Mouse (Mus musculus) erythroblast, embryonic 14.5 days (primary cell): ENCODE data around the gene 1810049J17Rik. TPM values are rescaled to one million over a fixed set of nuclear protein-coding genes. Genes with fewer than 3 reads are reported as not detected.

Experiments used
- H3K27me3 ChIP-seq: 2 replicates; pipeline ENCODE4 v1.6.1; 2012; ENCODE audit warnings: inconsistent platforms; ENCODE audit not compliant: control insufficient read depth
- H3K36me3 ChIP-seq: 2 replicates; pipeline ENCODE4 v1.6.1; 2012; ENCODE audit warnings: mild to moderate bottlenecking, inconsistent platforms; ENCODE audit not compliant: control insufficient read depth
- H3K4me1 ChIP-seq: 2 replicates; pipeline ENCODE4 v1.6.1; 2012; ENCODE audit warnings: inconsistent platforms; ENCODE audit not compliant: control insufficient read depth
- H3K4me3 ChIP-seq: replicated peaks from 2 replicates; pipeline ENCODE3; 2012; ENCODE audit warnings: moderate library complexity, mild to moderate bottlenecking, inconsistent platforms
- H3K9me3 ChIP-seq: 2 replicates; pipeline ENCODE4 v1.6.1; 2012; ENCODE audit warnings: low read length, inconsistent platforms, mixed read lengths; ENCODE audit not compliant: control insufficient read depth
- GATA1 ChIP-seq: IDR thresholded peaks from 2 replicates; pipeline ENCODE4 v1.6.1; 2012; ENCODE audit warnings: low read length, inconsistent platforms, mixed read lengths
- TAL1 ChIP-seq: IDR thresholded peaks from 3 replicates; pipeline ENCODE4 v1.6.1; 2012; ENCODE audit warnings: low read length, inconsistent platforms, mixed read lengths
- polyA plus RNA-seq: library from polyadenylated mRNA; stranded (reverse); fragments of >175 nt; gene quantifications from 2 replicates; pipeline ENCODE4 v1.2.3, GENCODE M21; 2012

1810049J17Rik gene
- polyA plus RNA-seq, 1 experiment: not detected

- Histone ChIP-seq H3K4me1 (peaks cover 34% of the 10 kb centered on the region), H3K4me3 (no peak overlapping the region), H3K9me3 (no peaks in the 10 kb centered on the region), H3K36me3 (no peaks in the 10 kb centered on the region), H3K27me3 (peaks cover 11% of the 10 kb centered on the region)
- no peak for TF ChIP-seq GATA1
- TF ChIP-seq TAL1: no peak
Measured at GRCm38 (mm10) chr15:12318451-12318850, 3.2 kb downstream of the 1810049J17Rik start.

GRCm38 (mm10) chr15:12317290-12317689 is 4.4 kb downstream of the 1810049J17Rik start:
- TF ChIP-seq GATA1 (no peak), TAL1 (no peak)
- Histone ChIP-seq H3K27me3 (peaks cover 11% of the 10 kb centered on the region), H3K9me3 (no peaks in the 10 kb centered on the region), H3K4me1 (peaks cover 34% of the 10 kb centered on the region), H3K4me3 (no peak overlapping the region), H3K36me3 (no peaks in the 10 kb centered on the region)

GRCm38 (mm10) chr15:12315996-12316395 is 5.7 kb downstream of the 1810049J17Rik start:
- H3K4me1 ChIP-seq: peaks cover 39% of the 10 kb centered on the region
- H3K4me3 ChIP-seq: no peak overlapping the region
- H3K27me3 ChIP-seq: peaks cover 11% of the 10 kb centered on the region
- H3K36me3 ChIP-seq: no peaks in the 10 kb centered on the region
- no peak for TF ChIP-seq TAL1
- H3K9me3 ChIP-seq: no peaks in the 10 kb centered on the region

GRCm38 (mm10) chr15:12314584-12314983 is 7.1 kb downstream of the 1810049J17Rik start:
- H3K4me1 ChIP-seq: peaks cover 30% of the 10 kb centered on the region
- H3K27me3 ChIP-seq: peaks cover 6% of the 10 kb centered on the region
- no peak overlapping the region for H3K4me3 ChIP-seq
- TF ChIP-seq GATA1 (no peak), TAL1 (no peak)
- no peaks in the 10 kb centered on the region for H3K36me3 ChIP-seq
- no peaks in the 10 kb centered on the region for H3K9me3 ChIP-seq

DNA sequence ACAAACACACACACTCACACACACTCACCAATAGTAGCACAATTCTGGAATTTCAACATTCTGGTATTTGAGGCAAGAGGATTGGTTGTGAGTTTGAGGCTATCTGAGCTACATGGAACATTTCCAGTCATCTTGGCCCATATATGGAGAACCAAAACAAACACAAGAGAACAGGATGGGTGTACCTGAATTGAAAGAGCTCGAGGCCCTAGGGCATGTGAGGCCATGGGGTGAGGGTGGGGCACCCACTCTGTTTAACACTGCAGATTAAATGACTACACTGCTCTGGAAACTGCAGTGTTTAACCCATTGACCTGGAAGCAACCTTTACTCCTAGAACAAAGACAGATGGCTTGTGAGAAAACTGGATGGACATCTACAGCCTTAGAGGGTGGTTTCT is 8.4 kb downstream of the 1810049J17Rik start:
- peaks cover 32% of the 10 kb centered on the region for H3K4me1 ChIP-seq

DNA sequence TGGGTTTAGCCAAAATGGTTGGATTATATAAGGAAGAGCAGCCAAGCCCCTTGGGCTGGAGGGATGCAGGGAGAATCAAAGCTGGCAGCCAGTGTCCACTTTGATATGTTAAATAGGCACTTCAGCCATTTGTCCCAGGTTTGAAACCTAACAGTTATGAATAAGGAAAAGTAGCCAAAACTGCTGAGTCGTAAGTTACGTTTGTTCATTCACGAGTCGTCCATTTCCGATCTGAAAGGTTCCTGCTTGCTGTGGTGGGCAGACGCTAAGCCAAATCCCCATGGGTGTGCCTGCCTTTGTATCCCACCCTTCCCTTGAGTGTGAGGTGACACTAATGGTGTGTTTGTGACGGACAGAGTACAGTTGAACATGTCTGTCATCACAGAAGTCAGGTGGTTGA is 10.2 kb downstream of the 1810049J17Rik start:
- no peaks in the 10 kb centered on the region for H3K27me3 ChIP-seq
- peaks cover 36% of the 10 kb centered on the region for H3K4me1 ChIP-seq
- H3K36me3 ChIP-seq: no peaks in the 10 kb centered on the region
- TF ChIP-seq GATA1 (no peak), TAL1 (no peak)
- no peaks in the 10 kb centered on the region for H3K9me3 ChIP-seq
- no peak overlapping the region for H3K4me3 ChIP-seq

More for the DNA sequence above, 8.4 kb downstream of the 1810049J17Rik start:
- Histone ChIP-seq H3K4me3 (no peak overlapping the region), H3K27me3 (no peaks in the 10 kb centered on the region), H3K9me3 (no peaks in the 10 kb centered on the region), H3K36me3 (no peaks in the 10 kb centered on the region)
- TF ChIP-seq TAL1 (no peak), GATA1 (no peak)

- Histone ChIP-seq H3K36me3 (no peaks in the 10 kb centered on the region), H3K4me1 (peaks cover 43% of the 10 kb centered on the region), H3K4me3 (no peak overlapping the region), H3K9me3 (no peaks in the 10 kb centered on the region), H3K27me3 (no peaks in the 10 kb centered on the region)
- no peak for TF ChIP-seq GATA1
- no peak for TF ChIP-seq TAL1
Measured at GRCm38 (mm10) chr15:12310676-12311075, 11.0 kb downstream of the 1810049J17Rik start.

DNA sequence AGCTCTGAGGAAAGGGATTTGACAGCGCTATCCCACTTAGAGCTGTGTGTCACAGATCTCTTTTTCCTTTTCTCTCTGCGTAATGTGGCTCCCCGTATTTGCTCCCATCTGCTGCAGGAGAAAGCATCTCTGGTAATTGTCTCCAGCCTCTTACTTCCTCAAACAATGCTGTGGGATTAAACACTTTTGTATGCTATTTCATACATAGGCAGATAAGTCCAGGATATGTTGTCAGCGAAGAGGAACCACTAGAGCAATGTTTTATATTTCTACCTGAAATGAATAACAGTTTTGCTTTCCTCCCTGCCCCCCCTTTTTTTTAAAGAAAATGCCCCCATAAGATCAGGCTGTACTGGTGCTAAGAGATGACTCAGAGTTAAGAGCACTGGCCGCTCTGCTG is 13.2 kb downstream of the 1810049J17Rik start:
- peaks cover 51% of the 10 kb centered on the region for H3K4me1 ChIP-seq
- H3K4me3 ChIP-seq: no peak overlapping the region
- no peaks in the 10 kb centered on the region for H3K9me3 ChIP-seq
- TF ChIP-seq GATA1 (no peak), TAL1 (no peak)
- H3K36me3 ChIP-seq: no peaks in the 10 kb centered on the region
- no peaks in the 10 kb centered on the region for H3K27me3 ChIP-seq

- Histone ChIP-seq H3K36me3 (no peaks in the 10 kb centered on the region), H3K4me1 (peaks cover 46% of the 10 kb centered on the region), H3K27me3 (no peaks in the 10 kb centered on the region), H3K9me3 (no peaks in the 10 kb centered on the region), H3K4me3 (no peak overlapping the region)
- TF ChIP-seq TAL1 (no peak), GATA1 (no peak)
Measured at GRCm38 (mm10) chr15:12307114-12307513, 14.6 kb downstream of the 1810049J17Rik start.
